Mouse (Mus musculus): ENCODE measurements around the gene Cdh22. TPM values are rescaled to one million over a fixed set of nuclear protein-coding genes. Genes with fewer than 3 reads are reported as not detected.
A peak's percentile ranks its signal among the peaks of the same experiment; 100 is the strongest.

Cdh22 gene
- polyA plus RNA-seq, 1 experiment from 2014 or later = 0.67 TPM

- Histone ChIP-seq H3K9me3 (ENCODE audit: control insufficient read depth, low read length) (no peaks in the 10 kb centered on the region), H3K36me3 (ENCODE audit: control insufficient read depth, insufficient read depth, low read length) (no peaks in the 10 kb centered on the region), H3K4me2 (ENCODE audit: low read depth, low read length) (no peak overlapping the region), H3K4me1 (replicated peaks; ENCODE audit: control insufficient read depth, insufficient read depth, low read length) (peaks cover 2% of the 10 kb centered on the region; the same call in 1 of the 2 replicates), H3K27ac (ENCODE audit: low read length) (no peak overlapping the region), H3K9ac (ENCODE audit: low read length) (no peak overlapping the region), H3K27me3 (ENCODE audit: control insufficient read depth, insufficient read depth, low read depth, low read length) (peaks cover 62% of the 10 kb centered on the region), H3K4me3 (ENCODE audit: low read length) (no peak overlapping the region)
- ATAC-seq (ENCODE audit: low read depth) = no peak
- WGBS = 49% methylated on average over 8 of the region's 8 CpGs
Measured at GRCm38 (mm10) chr2:165078045-165078444, 156.6 kb downstream of the Cdh22 start.

GRCm38 (mm10) chr2:165077055-165077454 is 157.6 kb downstream of the Cdh22 start:
- H3K4me2 ChIP-seq (ENCODE audit: low read depth, low read length) = no peak overlapping the region
- no peaks in the 10 kb centered on the region for H3K36me3 ChIP-seq (ENCODE audit: control insufficient read depth, insufficient read depth, low read length)
- WGBS = 10% methylated on average over 9 of the region's 9 CpGs
- no peak overlapping the region for H3K4me3 ChIP-seq (ENCODE audit: low read length)
- ATAC-seq (ENCODE audit: low read depth) = no peak
- no peaks in the 10 kb centered on the region for H3K9me3 ChIP-seq (ENCODE audit: control insufficient read depth, low read length)
- H3K27ac ChIP-seq (ENCODE audit: low read length) = no peak overlapping the region
- H3K9ac ChIP-seq (ENCODE audit: low read length) = no peak overlapping the region
- peaks cover 63% of the 10 kb centered on the region for H3K27me3 ChIP-seq (ENCODE audit: control insufficient read depth, insufficient read depth, low read depth, low read length)
- H3K4me1 ChIP-seq (replicated peaks; ENCODE audit: control insufficient read depth, insufficient read depth, low read length) = peaks cover 2% of the 10 kb centered on the region; the same call in 1 of the 2 replicates

GRCm38 (mm10) chr2:165074937-165075336 is 159.7 kb downstream of the Cdh22 start:
- H3K9ac ChIP-seq (ENCODE audit: low read length) = no peak overlapping the region
- H3K4me1 ChIP-seq (replicated peaks; ENCODE audit: control insufficient read depth, insufficient read depth, low read length) = peaks cover 6% of the 10 kb centered on the region
- H3K36me3 ChIP-seq (ENCODE audit: control insufficient read depth, insufficient read depth, low read length) = no peaks in the 10 kb centered on the region
- no peaks in the 10 kb centered on the region for H3K9me3 ChIP-seq (ENCODE audit: control insufficient read depth, low read length)
- H3K27me3 ChIP-seq (ENCODE audit: control insufficient read depth, insufficient read depth, low read depth, low read length) = peaks cover 56% of the 10 kb centered on the region
- no peak overlapping the region for H3K4me2 ChIP-seq (ENCODE audit: low read depth, low read length)
- no peak overlapping the region for H3K27ac ChIP-seq (ENCODE audit: low read length)
- WGBS = 25% methylated on average over 2 of the region's 2 CpGs
- ATAC-seq (ENCODE audit: low read depth) = peak; percentile 51; the same call in 1 of the 2 replicates
- H3K4me3 ChIP-seq (ENCODE audit: low read length) = no peak overlapping the region

- no peaks in the 10 kb centered on the region for H3K9me3 ChIP-seq (ENCODE audit: control insufficient read depth, low read length)
- H3K36me3 ChIP-seq (ENCODE audit: control insufficient read depth, insufficient read depth, low read length) = no peaks in the 10 kb centered on the region
- no peak overlapping the region for H3K4me3 ChIP-seq (ENCODE audit: low read length)
- WGBS = 37% methylated on average over 11 of the region's 11 CpGs
- no peak overlapping the region for H3K27ac ChIP-seq (ENCODE audit: low read length)
- H3K4me2 ChIP-seq (ENCODE audit: low read depth, low read length) = no peak overlapping the region
- peaks cover 6% of the 10 kb centered on the region for H3K4me1 ChIP-seq (replicated peaks; ENCODE audit: control insufficient read depth, insufficient read depth, low read length)
- H3K9ac ChIP-seq (ENCODE audit: low read length) = no peak overlapping the region
- H3K27me3 ChIP-seq (ENCODE audit: control insufficient read depth, insufficient read depth, low read depth, low read length) = peaks cover 51% of the 10 kb centered on the region
- no peak for ATAC-seq (ENCODE audit: low read depth)
Measured at GRCm38 (mm10) chr2:165074081-165074884, 160.4 kb downstream of the Cdh22 start.

- no peak overlapping the region for H3K27ac ChIP-seq (ENCODE audit: low read length)
- H3K4me2 ChIP-seq (ENCODE audit: low read depth, low read length) = no peak overlapping the region
- H3K4me1 ChIP-seq (replicated peaks; ENCODE audit: control insufficient read depth, insufficient read depth, low read length) = peaks cover 6% of the 10 kb centered on the region
- H3K9me3 ChIP-seq (ENCODE audit: control insufficient read depth, low read length) = no peaks in the 10 kb centered on the region
- no peak for ATAC-seq (ENCODE audit: low read depth)
- no peak overlapping the region for H3K9ac ChIP-seq (ENCODE audit: low read length)
- peaks cover 43% of the 10 kb centered on the region for H3K27me3 ChIP-seq (ENCODE audit: control insufficient read depth, insufficient read depth, low read depth, low read length)
- no peak overlapping the region for H3K4me3 ChIP-seq (ENCODE audit: low read length)
- 13% methylated on average over 9 of the region's 9 CpGs for WGBS
- no peaks in the 10 kb centered on the region for H3K36me3 ChIP-seq (ENCODE audit: control insufficient read depth, insufficient read depth, low read length)
Measured at GRCm38 (mm10) chr2:165073381-165073781, 161.3 kb downstream of the Cdh22 start.

- peaks cover 6% of the 10 kb centered on the region for H3K4me1 ChIP-seq (replicated peaks; ENCODE audit: control insufficient read depth, insufficient read depth, low read length)
- H3K27ac ChIP-seq (ENCODE audit: low read length) = no peak overlapping the region
- no peak overlapping the region for H3K4me3 ChIP-seq (ENCODE audit: low read length)
- no peak overlapping the region; the same call in 1 of the 2 replicates for H3K4me2 ChIP-seq (ENCODE audit: low read depth, low read length)
- 24% methylated on average over 23 of the region's 23 CpGs for WGBS
- 0 out of 2 replicates have a peak, but pooled peaks have one; percentile 29 for ATAC-seq (ENCODE audit: low read depth)
- H3K27me3 ChIP-seq (ENCODE audit: control insufficient read depth, insufficient read depth, low read depth, low read length) = peaks cover 15% of the 10 kb centered on the region
- no peaks in the 10 kb centered on the region for H3K36me3 ChIP-seq (ENCODE audit: control insufficient read depth, insufficient read depth, low read length)
- H3K9ac ChIP-seq (ENCODE audit: low read length) = no peak overlapping the region
- H3K9me3 ChIP-seq (ENCODE audit: control insufficient read depth, low read length) = no peaks in the 10 kb centered on the region
Measured at GRCm38 (mm10) chr2:165070096-165070816, 164.4 kb downstream of the Cdh22 start.

GRCm38 (mm10) chr2:165068806-165069205 is 165.8 kb downstream of the Cdh22 start:
- Histone ChIP-seq H3K4me2 (ENCODE audit: low read depth, low read length) (no peak overlapping the region), H3K27me3 (ENCODE audit: control insufficient read depth, insufficient read depth, low read depth, low read length) (peaks cover 8% of the 10 kb centered on the region), H3K9ac (ENCODE audit: low read length) (no peak overlapping the region), H3K4me1 (replicated peaks; ENCODE audit: control insufficient read depth, insufficient read depth, low read length) (peaks cover 8% of the 10 kb centered on the region), H3K9me3 (ENCODE audit: control insufficient read depth, low read length) (no peaks in the 10 kb centered on the region), H3K4me3 (ENCODE audit: low read length) (no peak overlapping the region), H3K36me3 (ENCODE audit: control insufficient read depth, insufficient read depth, low read length) (no peaks in the 10 kb centered on the region), H3K27ac (ENCODE audit: low read length) (no peak overlapping the region)
- 71% methylated on average over 2 of the region's 2 CpGs for WGBS
- no peak for ATAC-seq (ENCODE audit: low read depth)

- no peaks in the 10 kb centered on the region for H3K36me3 ChIP-seq (ENCODE audit: control insufficient read depth, insufficient read depth, low read length)
- 31% methylated on average over 7 of the region's 7 CpGs for WGBS
- H3K4me3 ChIP-seq (ENCODE audit: low read length) = no peak overlapping the region
- ATAC-seq (ENCODE audit: low read depth) = peak; percentile 47
- H3K27ac ChIP-seq (ENCODE audit: low read length) = no peak overlapping the region
- H3K9ac ChIP-seq (ENCODE audit: low read length) = no peak overlapping the region
- H3K4me1 ChIP-seq (replicated peaks; ENCODE audit: control insufficient read depth, insufficient read depth, low read length) = peaks cover 11% of the 10 kb centered on the region
- H3K27me3 ChIP-seq (ENCODE audit: control insufficient read depth, insufficient read depth, low read depth, low read length) = no peaks in the 10 kb centered on the region
- no peaks in the 10 kb centered on the region for H3K9me3 ChIP-seq (ENCODE audit: control insufficient read depth, low read length)
- H3K4me2 ChIP-seq (ENCODE audit: low read depth, low read length) = no peak overlapping the region
Measured at GRCm38 (mm10) chr2:165064489-165064888, 170.2 kb downstream of the Cdh22 start.

Data from lung, embryonic 16.5 days (tissue).